Mouse (Mus musculus) neural tube, embryonic 13.5 days (tissue): Measurements from ENCODE around the gene Slc9a7. TPM values are rescaled to one million over a fixed set of nuclear protein-coding genes. Genes with fewer than 3 reads are reported as not detected.

Source experiments
- ATAC-seq: fragments of 200-750 bp; cut with Nextera tagmentation; 2 replicates; pipeline ENCODE4 v1.8.0; 2017; ENCODE audit warnings: low read depth, mild to moderate bottlenecking, moderate TSS enrichment, moderate library complexity
- H3K27ac ChIP-seq: fragments of 300-500 bp; sonication (generic); replicated peaks from 2 replicates; pipeline ENCODE4 v1.5.1; 2015; ENCODE audit warnings: moderate library complexity, mild to moderate bottlenecking, inconsistent platforms
- H3K27me3 ChIP-seq: fragments of 300-500 bp; sonication (generic); 2 replicates; pipeline ENCODE4 v1.6.1; 2015; ENCODE audit warnings: mild to moderate bottlenecking, inconsistent platforms
- H3K36me3 ChIP-seq: fragments of 300-500 bp; sonication (generic); 2 replicates; pipeline ENCODE4 v1.6.1; 2015; ENCODE audit warnings: mild to moderate bottlenecking, inconsistent platforms
- H3K4me1 ChIP-seq: fragments of 300-500 bp; sonication (generic); replicated peaks from 2 replicates; pipeline ENCODE4 v1.6.1; 2015; ENCODE audit warnings: inconsistent platforms
- H3K4me2 ChIP-seq: fragments of 300-500 bp; sonication (generic); 2 replicates; pipeline ENCODE4 v1.6.1; 2015; ENCODE audit warnings: inconsistent platforms, mild to moderate bottlenecking, moderate library complexity
- H3K4me3 ChIP-seq: fragments of 300-500 bp; sonication (generic); 2 replicates; pipeline ENCODE4 v1.5.1; 2015; ENCODE audit warnings: mild to moderate bottlenecking, inconsistent platforms
- H3K9ac ChIP-seq: fragments of 300-500 bp; sonication (generic); 2 replicates; pipeline ENCODE4 v1.6.1; 2015; ENCODE audit warnings: moderate library complexity, mild to moderate bottlenecking, inconsistent platforms
- H3K9me3 ChIP-seq: fragments of 300-500 bp; sonication (generic); 2 replicates; pipeline ENCODE4 v1.6.1; 2016; ENCODE audit warnings: inconsistent platforms
- WGBS: fragments of 180-500 bp; shearing (Covaris S2); methylation state at CpG from one replicate; pipeline ENCODE4 v1.1.7; 2015; 5-methylcytosine and 5-hydroxymethylcytosine counted together
- polyA plus RNA-seq: library from polyadenylated mRNA; unstranded; fragments of >200 nt; fragmentation: Nextera tagmentation; extraction: Ambion mirVana; gene quantifications from 2 replicates; pipeline ENCODE4 v1.2.1, GENCODE M21; 2015

Slc9a7 gene
- polyA plus RNA-seq, 1 experiment from 2014 or later: 6.9 TPM

DNA sequence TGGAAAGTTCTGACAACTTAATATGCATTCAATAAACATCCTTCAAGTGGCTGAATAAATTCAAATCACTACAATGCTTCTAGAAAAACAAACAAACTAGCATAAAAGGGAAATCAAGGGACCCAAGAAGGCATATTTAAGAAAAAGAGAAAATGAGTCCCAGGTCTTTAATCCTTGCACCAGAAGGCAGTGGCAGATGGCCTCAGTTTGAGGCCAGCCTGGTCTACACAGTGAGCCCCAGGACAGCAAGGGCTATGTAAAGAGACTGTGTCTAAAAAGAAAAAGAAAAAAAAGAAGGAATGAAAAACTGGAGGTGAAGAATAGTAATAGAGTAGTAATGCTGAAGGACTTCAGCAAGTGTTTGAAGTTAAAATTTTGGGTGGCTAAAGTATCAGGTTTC, 162.7 kb downstream of the Slc9a7 start:
- Histone ChIP-seq H3K9ac (no peak overlapping the region), H3K36me3 (no peaks in the 10 kb centered on the region), H3K4me3 (no peak overlapping the region), H3K27ac (no peak overlapping the region), H3K4me2 (no peak overlapping the region), H3K27me3 (no peaks in the 10 kb centered on the region), H3K9me3 (no peaks in the 10 kb centered on the region), H3K4me1 (no peaks in the 10 kb centered on the region)
- ATAC-seq: no peak

DNA sequence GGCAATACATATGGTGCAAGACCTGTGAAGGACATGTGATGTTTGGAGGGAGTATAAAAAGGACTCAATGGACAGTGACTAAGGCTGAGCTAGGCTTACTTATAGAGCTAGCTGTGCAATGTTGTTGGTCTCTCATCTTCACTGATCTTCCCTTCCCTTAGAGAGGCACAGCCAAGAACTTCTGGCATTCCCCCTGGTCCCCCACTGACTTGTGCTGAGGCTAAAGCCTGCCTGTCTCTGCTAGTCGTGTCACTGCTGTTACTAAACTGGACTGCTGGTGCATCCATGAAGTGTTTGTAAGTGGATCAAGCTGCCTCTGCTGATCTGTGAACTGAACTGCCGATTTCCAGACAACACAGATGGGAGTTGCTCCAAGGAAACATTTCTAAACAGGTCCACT, 166.1 kb downstream of the Slc9a7 start:
- Histone ChIP-seq H3K27ac (no peak overlapping the region), H3K4me3 (no peak overlapping the region), H3K27me3 (no peaks in the 10 kb centered on the region), H3K36me3 (no peaks in the 10 kb centered on the region), H3K4me1 (no peaks in the 10 kb centered on the region), H3K9me3 (no peaks in the 10 kb centered on the region), H3K4me2 (no peak overlapping the region), H3K9ac (no peak overlapping the region)
- ATAC-seq: no peak
- 88% methylated on average over 2 of the region's 2 CpGs for WGBS

DNA sequence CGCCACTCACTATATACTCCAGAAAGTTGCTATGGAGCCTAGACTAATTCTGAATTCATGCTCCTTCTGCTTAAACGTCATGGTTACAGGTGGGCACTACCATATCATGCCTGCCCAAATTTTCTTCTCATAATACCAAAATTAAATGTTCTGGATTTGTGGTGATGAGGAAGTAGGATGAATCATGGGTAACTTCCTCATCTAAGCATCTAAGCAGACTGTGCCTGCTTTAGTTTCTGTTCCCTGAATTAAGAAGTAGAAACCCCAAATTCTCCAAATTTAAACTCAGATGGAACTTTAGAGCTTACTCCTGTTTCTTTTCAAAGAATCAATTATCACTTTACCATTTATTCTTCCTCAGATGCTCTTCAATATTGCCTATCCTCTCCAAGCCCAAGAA, 173.9 kb downstream of the Slc9a7 start:
- no peak overlapping the region for H3K9ac ChIP-seq
- 68% methylated on average over 2 of the region's 2 CpGs for WGBS

DNA sequence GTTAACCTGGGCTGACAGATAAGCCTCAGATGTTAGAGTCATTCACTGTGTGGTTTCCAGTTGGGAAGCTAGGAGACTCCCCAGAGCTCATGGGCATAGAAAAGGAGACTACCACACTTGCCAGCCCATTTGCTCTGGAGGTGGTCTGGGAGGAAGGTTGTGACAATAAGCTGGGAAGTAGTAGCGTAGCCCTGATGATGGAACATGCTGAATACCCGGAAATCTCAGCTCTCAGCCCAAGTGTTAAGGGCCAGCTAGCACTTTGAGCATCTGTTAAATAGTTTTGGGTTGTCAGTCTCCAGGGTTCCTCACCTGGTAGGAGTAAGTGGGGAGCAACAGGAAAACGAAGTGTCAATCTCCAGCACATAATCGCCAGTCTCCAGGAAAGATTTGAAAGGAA, 221.4 kb downstream of the Slc9a7 start:
- 35% methylated on average over 4 of the region's 4 CpGs for WGBS

More for the DNA sequence above, 173.9 kb downstream of the Slc9a7 start:
- Histone ChIP-seq H3K9me3 (no peaks in the 10 kb centered on the region), H3K4me1 (no peaks in the 10 kb centered on the region), H3K27me3 (no peaks in the 10 kb centered on the region), H3K4me3 (no peak overlapping the region), H3K36me3 (no peaks in the 10 kb centered on the region), H3K27ac (no peak overlapping the region), H3K4me2 (no peak overlapping the region)
- no peak for ATAC-seq

DNA sequence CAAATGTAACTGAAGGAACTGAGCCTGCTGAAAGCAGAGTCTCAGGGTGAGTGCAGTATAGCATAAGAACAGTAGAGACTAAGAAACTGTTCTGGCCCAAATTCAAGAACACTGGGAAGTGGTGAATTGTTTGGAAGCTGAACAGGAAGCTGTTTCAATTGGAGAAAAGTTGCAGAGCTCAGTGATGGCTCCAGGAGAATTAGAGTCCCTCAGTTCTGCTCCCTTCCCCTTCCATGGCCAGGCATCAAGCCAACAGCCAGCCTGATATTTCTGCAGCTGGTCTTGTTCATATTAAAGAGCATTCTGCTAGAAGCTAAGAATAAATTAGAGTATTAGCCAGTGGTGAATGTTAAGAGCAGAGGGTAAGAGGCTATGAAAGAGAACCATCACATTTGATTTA, 225.0 kb downstream of the Slc9a7 start:
- H3K27ac ChIP-seq: no peak overlapping the region
- no peaks in the 10 kb centered on the region for H3K4me1 ChIP-seq
- H3K9ac ChIP-seq: no peak overlapping the region
- no peak overlapping the region for H3K4me2 ChIP-seq
- H3K9me3 ChIP-seq: no peaks in the 10 kb centered on the region
- no peak for ATAC-seq
- H3K4me3 ChIP-seq: no peak overlapping the region
- no peaks in the 10 kb centered on the region for H3K36me3 ChIP-seq
- H3K27me3 ChIP-seq: peaks cover 2% of the 10 kb centered on the region; the same call in 1 of the 2 replicates

More for the DNA sequence above, 221.4 kb downstream of the Slc9a7 start:
- no peak overlapping the region for H3K27ac ChIP-seq
- no peaks in the 10 kb centered on the region for H3K9me3 ChIP-seq
- no peaks in the 10 kb centered on the region for H3K36me3 ChIP-seq
- H3K27me3 ChIP-seq: no peaks in the 10 kb centered on the region
- no peak overlapping the region for H3K4me3 ChIP-seq
- H3K4me1 ChIP-seq: no peaks in the 10 kb centered on the region
- H3K4me2 ChIP-seq: no peak overlapping the region
- ATAC-seq: no peak
- no peak overlapping the region for H3K9ac ChIP-seq

DNA sequence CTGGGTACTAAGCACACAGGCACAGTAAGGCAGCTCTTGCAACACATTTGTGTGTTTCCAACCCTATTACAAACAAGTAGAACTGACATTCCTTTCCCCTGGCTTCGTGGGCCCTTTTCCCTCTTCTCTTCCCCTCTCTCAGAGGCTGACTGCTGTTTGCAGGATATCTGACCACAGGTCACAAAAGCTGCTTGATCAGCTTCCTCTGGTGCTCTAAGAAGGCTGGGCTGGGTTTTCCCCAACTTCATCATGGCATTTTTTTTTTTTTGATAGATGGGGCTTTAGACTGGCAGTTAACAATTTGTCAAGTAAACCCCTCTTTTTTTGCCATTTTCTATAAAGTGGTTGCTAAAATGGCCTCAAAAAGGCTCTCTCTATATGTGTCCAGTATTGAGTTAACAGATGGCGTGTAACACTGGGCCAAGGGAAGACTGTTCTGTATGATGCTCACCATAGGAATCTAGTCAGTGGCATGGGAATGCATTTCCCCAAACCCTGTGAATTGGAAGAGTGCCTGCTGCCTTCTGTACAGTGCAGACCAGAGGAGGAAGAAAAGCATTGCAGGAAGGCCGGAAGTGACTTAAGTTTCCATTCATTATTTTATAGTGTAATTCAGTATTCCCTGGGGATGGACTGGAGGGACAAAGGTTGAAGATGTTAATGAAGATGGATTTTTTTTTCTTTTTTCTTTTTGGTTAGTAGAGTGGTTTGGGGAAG, 229.7 kb downstream of the Slc9a7 start:
- Histone ChIP-seq H3K4me2 (no peak overlapping the region), H3K27me3 (peaks cover 12% of the 10 kb centered on the region), H3K4me3 (no peak overlapping the region), H3K9ac (no peak overlapping the region), H3K36me3 (no peaks in the 10 kb centered on the region), H3K4me1 (no peaks in the 10 kb centered on the region), H3K27ac (no peak overlapping the region), H3K9me3 (no peaks in the 10 kb centered on the region)
- no peak for ATAC-seq
- WGBS: 34% methylated on average over 3 of the region's 3 CpGs

DNA sequence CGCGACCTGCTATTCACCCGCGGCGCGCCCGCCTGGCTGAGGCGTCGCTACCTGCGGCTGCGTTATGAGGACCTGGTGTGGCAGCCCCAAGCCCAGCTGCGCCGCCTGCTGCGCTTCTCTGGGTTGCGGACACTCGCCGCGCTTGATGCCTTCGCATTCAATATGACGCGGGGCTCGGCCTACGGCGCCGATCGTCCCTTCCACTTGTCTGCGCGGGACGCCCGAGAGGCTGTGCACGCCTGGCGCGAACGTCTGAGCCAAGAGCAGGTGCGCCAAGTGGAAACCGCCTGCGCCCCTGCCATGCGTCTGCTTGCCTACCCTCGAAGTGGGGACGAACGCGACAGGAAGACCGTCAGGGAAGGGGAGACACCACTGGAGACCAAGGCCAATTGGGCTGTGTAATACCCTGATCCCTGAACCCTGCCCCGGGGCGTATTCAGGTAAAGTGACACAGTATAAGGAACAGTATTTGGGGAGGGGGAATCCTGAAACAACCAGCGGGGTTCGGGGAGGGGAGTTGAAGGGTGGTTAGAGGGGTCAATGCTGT, 230.8 kb downstream of the Slc9a7 start:
- peak; percentile 38 for ATAC-seq
- H3K9ac ChIP-seq: peak overlapping the region; percentile 62
- H3K4me3 ChIP-seq: peak overlapping the region; percentile 46
- no peaks in the 10 kb centered on the region for H3K9me3 ChIP-seq
- H3K4me2 ChIP-seq: peak overlapping the region; percentile 71
- WGBS: 18% methylated on average over 47 of the region's 47 CpGs
- H3K27me3 ChIP-seq: peaks cover 12% of the 10 kb centered on the region
- no peaks in the 10 kb centered on the region for H3K4me1 ChIP-seq
- no peaks in the 10 kb centered on the region for H3K36me3 ChIP-seq
- no peak overlapping the region for H3K27ac ChIP-seq

DNA sequence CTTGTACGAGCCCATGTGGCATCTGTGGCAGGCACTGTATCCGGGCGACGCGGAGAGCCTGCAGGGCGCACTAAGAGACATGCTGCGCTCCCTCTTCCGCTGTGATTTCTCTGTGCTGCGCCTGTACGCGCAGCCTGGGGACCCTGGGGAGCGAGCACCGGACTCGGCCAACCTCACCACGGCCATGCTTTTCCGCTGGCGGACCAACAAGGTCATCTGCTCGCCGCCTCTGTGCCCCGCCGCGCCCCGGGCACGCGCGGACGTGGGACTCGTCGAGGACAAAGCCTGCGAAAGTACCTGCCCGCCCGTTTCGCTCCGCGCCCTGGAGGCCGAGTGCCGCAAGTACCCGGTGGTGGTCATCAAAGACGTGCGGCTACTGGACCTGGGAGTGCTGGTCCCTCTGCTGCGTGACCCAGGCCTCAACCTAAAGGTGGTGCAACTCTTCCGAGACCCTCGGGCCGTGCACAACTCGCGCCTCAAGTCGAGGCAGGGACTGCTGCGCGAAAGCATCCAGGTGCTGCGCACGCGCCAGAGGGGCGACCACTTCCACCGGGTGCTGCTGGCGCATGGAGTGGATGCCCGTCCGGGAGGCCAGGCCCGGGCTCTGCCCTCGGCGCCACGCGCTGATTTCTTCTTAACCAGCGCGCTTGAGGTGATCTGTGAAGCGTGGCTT, 231.4 kb downstream of the Slc9a7 start:
- Histone ChIP-seq H3K27ac (no peak overlapping the region), H3K9ac (peak overlapping the region; percentile 62), H3K27me3 (peaks cover 12% of the 10 kb centered on the region), H3K36me3 (no peaks in the 10 kb centered on the region), H3K4me3 (peak overlapping the region; percentile 46), H3K9me3 (no peaks in the 10 kb centered on the region), H3K4me2 (peak overlapping the region; percentile 71), H3K4me1 (no peaks in the 10 kb centered on the region)
- ATAC-seq: peak; percentile 82
- WGBS: 24% methylated on average over 65 of the region's 65 CpGs

DNA sequence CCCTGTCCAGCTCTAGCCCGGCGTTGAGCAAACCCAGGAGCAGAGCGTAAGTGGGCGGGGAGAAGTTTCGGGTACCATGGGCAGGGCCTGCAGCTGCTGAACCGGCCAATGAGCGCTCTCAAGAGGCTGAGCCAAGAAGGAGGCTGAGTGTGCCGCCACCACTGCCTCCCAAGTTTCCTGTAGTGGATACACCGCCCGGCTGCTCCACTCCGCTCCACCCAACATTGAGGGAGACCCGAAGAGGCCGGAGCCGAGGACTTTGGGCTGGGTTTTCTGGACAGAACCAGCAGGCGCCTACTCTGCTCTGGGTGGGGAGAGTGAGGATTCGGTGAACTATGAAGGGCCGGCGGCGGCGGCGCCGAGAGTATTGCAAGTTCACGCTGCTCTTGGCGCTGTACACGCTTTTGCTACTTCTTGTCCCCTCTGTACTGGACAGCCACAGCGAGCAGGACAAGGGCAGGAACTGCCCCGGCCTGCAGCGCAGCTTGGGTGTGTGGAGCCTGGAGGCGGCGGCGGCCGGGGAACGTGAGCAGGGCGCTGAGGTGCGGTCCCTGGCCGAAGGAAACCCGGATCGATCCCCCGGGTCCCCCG, 232.1 kb downstream of the Slc9a7 start, which contains the start of gene Chst7:
Gene Chst7, plus strand, starts transcription at position 180 of the 591 bp plus-strand sequence.
- Histone ChIP-seq H3K9me3 (no peaks in the 10 kb centered on the region), H3K4me1 (no peaks in the 10 kb centered on the region), H3K4me2 (peak within 1 kb of the TSS; percentile 71), H3K4me3 (peak within 1 kb of the TSS; percentile 46), H3K9ac (peak within 1 kb of the TSS; percentile 62), H3K36me3 (no peaks in the 10 kb centered on the region), H3K27ac (no peak within 1 kb of the TSS), H3K27me3 (peaks cover 12% of the 10 kb centered on the region)
- ATAC-seq: peak; percentile 79
- 19% methylated on average over 40 of the region's 40 CpGs for WGBS

Other genes with a start within 250 kb of the Slc9a7 start
- gene Chst7, start 232.2 kb downstream of the Slc9a7 start, polyA plus RNA-seq: 3.6 and 3.9 TPM in 2 replicates
- gene Rp2, start 72.7 kb upstream of the Slc9a7 start, polyA plus RNA-seq: 15.0 and 15.6 TPM in 2 replicates
- 4.9 and 5.8 TPM in 2 replicates for gene Jade3, start 133.9 kb upstream of the Slc9a7 start, polyA plus RNA-seq